Mouse (Mus musculus): ENCODE measurements around the gene Gjb1.

DNA sequence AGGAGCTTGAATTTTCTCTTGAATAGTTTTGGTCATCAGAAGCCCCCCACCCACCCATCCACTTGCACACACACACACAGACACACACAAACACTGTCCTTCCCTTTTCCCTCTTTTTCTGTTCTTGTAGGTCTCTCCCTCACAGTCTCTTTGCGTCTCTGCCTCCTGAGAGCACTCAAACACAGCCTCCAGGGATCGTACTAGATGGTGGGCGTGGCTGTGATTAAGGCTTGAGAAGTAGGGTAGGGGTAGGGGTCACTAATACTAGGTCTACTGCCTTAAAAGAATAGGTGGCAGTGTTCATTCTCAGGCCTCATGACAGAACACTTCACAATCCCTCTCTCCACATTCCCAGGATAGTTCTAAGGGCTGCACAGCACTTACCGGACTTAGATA is 44.5 kb downstream of the Gjb1 start, which contains the start of gene Zmym3:
- TF ChIP-seq CTCF (IDR thresholded peaks at IDR 0.05; ENCODE audit: borderline replicate concordance, extremely low read depth, insufficient read depth, insufficient read length) (no peak), POLR2A (IDR thresholded peaks at IDR 0.05; ENCODE audit: borderline replicate concordance, extremely low read depth, insufficient read depth, insufficient read length, poor library complexity, severe bottlenecking) (no peak)
